Mouse (Mus musculus): ENCODE data around the gene Rcsd1. TPM values are rescaled to one million over a fixed set of nuclear protein-coding genes. Genes with fewer than 3 reads are reported as not detected.

Rcsd1 gene
- total and polyA plus RNA-seq, 3 experiments: 22.7 to 81.1 (median 35.7) TPM

DNA sequence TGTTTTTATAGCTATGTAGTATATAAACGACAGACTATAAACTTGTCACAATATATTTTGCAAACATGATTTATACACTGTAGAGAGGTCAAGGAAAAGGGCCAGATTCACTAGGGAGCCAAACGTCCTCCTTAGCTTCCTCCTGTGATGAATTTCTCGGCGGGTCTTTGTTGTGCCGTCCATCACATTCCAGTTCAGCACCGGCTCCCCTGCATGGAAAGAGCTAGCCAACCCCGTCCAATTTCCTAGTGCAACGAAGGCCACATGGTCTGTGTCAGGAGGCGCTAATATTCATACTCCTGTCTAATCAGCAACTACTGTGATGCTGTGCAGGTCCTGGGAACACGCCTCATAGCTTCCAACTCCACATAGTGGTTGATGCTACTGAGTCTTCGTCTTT is 38.5 kb upstream of the Rcsd1 start:
- Histone ChIP-seq H3K9ac (ENCODE audit: insufficient read depth, low read depth) (no peak overlapping the region), H3K4me3 (replicated peaks in 1 of 3; ENCODE audit: low read depth in 2 of 3, low read length in 2 of 3, poor library complexity in 1 of 3) (no peak overlapping the region), H3K4me1 (ENCODE audit: control insufficient read depth in 1 of 2, insufficient read depth in 2 of 2) (peaks cover 0 to 10% of the 10 kb centered on the region in 2 experiments; a peak in 1 of 4 replicates), H3K79me2 (replicated peaks; ENCODE audit: control insufficient read depth, extremely low read depth, insufficient read depth, poor library complexity, severe bottlenecking) (no peaks in the 10 kb centered on the region), H3K9me3 (replicated peaks; ENCODE audit: low read length) (no peaks in the 10 kb centered on the region), H3K36me3 (replicated peaks in 1 of 2; ENCODE audit: control insufficient read depth in 1 of 2, insufficient read depth in 1 of 2, low read length in 1 of 2) (no peaks in the 10 kb centered on the region), H3K27ac (ENCODE audit: insufficient read depth, low read depth) (no peak overlapping the region), H3K4me2 (ENCODE audit: insufficient read depth, low read depth, poor library complexity, severe bottlenecking) (no peak overlapping the region), H3K27me3 (replicated peaks) (no peaks in the 10 kb centered on the region)
- dilution Hi-C loops (cut with MboI; ENCODE audit: extremely low pct_ligation_motif_present, extremely low pct_unique_long_range_greater_than_20kb, low sequenced_read_pairs) (no loop called here), in situ Hi-C loops (cut with MboI; ENCODE audit: low pct_ligation_motif_present, low pct_unique_long_range_greater_than_20kb, low sequenced_read_pairs) (no loop called here)
- no peak for DNase-seq (ENCODE audit: extremely low read depth)
- TF ChIP-seq IRF4 (IDR thresholded peaks at IDR 0.05; ENCODE audit: low read depth, low read length): no peak
- TF ChIP-seq MAX (IDR thresholded peaks at IDR 0.05; ENCODE audit: low read length): no peak
- no peak for TF ChIP-seq MEF2A (IDR thresholded peaks at IDR 0.05; ENCODE audit: borderline replicate concordance, low read depth, low read length)
- no peak for TF ChIP-seq ELF1 (IDR thresholded peaks at IDR 0.05; ENCODE audit: low read depth, low read length)
- no peak for TF ChIP-seq ZNF384 (IDR thresholded peaks at IDR 0.05; ENCODE audit: low read depth, low read length)
- no peak for TF ChIP-seq NRF1 (IDR thresholded peaks at IDR 0.05; ENCODE audit: low read depth, low read length)
- no peak for TF ChIP-seq MAZ (IDR thresholded peaks at IDR 0.05; ENCODE audit: low read depth, low read length)
- no peak for TF ChIP-seq CTCF (conservative IDR thresholded peaks at IDR 0.05 in 1 of 2, IDR thresholded peaks at IDR 0.05 in 1 of 2; ENCODE audit: low read depth in 2 of 2, low read length in 2 of 2)
- no peak for TF ChIP-seq RCOR1 (conservative IDR thresholded peaks at IDR 0.05; ENCODE audit: low read depth, low read length)
- no peak for TF ChIP-seq HCFC1 (IDR thresholded peaks at IDR 0.05; ENCODE audit: low read depth, low read length)
- TF ChIP-seq USF1 (IDR thresholded peaks at IDR 0.05; ENCODE audit: low read depth, low read length): no peak
- TF ChIP-seq UBTF (IDR thresholded peaks at IDR 0.05; ENCODE audit: low read depth, low read length): no peak
- no peak for TF ChIP-seq TCF12 (IDR thresholded peaks at IDR 0.05; ENCODE audit: low read depth, low read length)
- TF ChIP-seq MYC (IDR thresholded peaks at IDR 0.05; ENCODE audit: low read depth, low read length): no peak
- no peak for TF ChIP-seq MAFK (IDR thresholded peaks at IDR 0.05; ENCODE audit: insufficient replicate concordance, low read length)
- no peak for TF ChIP-seq BHLHE40 (IDR thresholded peaks at IDR 0.05; ENCODE audit: low read depth, low read length)
- no peak for TF ChIP-seq SIN3A (IDR thresholded peaks at IDR 0.05; ENCODE audit: low read length)
- TF ChIP-seq ZMIZ1 (IDR thresholded peaks at IDR 0.05; ENCODE audit: low read depth, low read length): no peak

DNA sequence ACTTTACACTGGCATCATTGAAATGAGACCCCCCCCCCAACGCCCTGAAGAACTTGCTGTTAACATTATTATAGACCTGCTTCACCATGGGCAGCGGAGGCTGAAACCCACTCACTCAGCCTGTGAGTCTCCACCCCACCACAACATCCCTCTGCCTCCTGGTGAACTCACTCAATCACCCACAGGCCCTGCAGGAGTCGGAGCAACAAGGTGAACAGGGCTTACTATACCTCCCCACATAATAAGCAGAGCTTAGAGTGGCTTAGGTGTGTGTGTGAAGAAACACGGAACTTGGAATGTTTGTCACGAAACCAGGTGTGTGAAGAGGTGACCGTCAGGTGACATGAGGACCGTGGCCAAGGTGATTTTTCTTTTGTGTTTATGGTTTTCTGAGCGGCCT is 32.4 kb upstream of the Rcsd1 start:
- in situ Hi-C loops (cut with MboI; ENCODE audit: low pct_ligation_motif_present, low pct_unique_long_range_greater_than_20kb, low sequenced_read_pairs): no loop called here
- dilution Hi-C loops (cut with MboI; ENCODE audit: extremely low pct_ligation_motif_present, extremely low pct_unique_long_range_greater_than_20kb, low sequenced_read_pairs): no loop called here

More for the DNA sequence above, 32.4 kb upstream of the Rcsd1 start:
- TF ChIP-seq POLR2A (IDR thresholded peaks at IDR 0.05; ENCODE audit: low read depth, low read length) (no peak), MXI1 (IDR thresholded peaks at IDR 0.05; ENCODE audit: low read depth, low read length) (no peak), MEF2A (IDR thresholded peaks at IDR 0.05; ENCODE audit: borderline replicate concordance, low read depth, low read length) (no peak), CTCF (conservative IDR thresholded peaks at IDR 0.05 in 1 of 2, IDR thresholded peaks at IDR 0.05 in 1 of 2; ENCODE audit: low read depth in 2 of 2, low read length in 2 of 2) (no peak), IRF4 (IDR thresholded peaks at IDR 0.05; ENCODE audit: low read depth, low read length) (no peak), BHLHE40 (IDR thresholded peaks at IDR 0.05; ENCODE audit: low read depth, low read length) (no peak), NRF1 (IDR thresholded peaks at IDR 0.05; ENCODE audit: low read depth, low read length) (no peak), EP300 (IDR thresholded peaks at IDR 0.05; ENCODE audit: low read length) (no peak), HCFC1 (IDR thresholded peaks at IDR 0.05; ENCODE audit: low read depth, low read length) (no peak), ZMIZ1 (IDR thresholded peaks at IDR 0.05; ENCODE audit: low read depth, low read length) (no peak), UBTF (IDR thresholded peaks at IDR 0.05; ENCODE audit: low read depth, low read length) (no peak), MYC (IDR thresholded peaks at IDR 0.05; ENCODE audit: low read depth, low read length) (no peak), KAT2A (IDR thresholded peaks at IDR 0.05; ENCODE audit: insufficient replicate concordance, low read length) (no peak), MAFK (IDR thresholded peaks at IDR 0.05; ENCODE audit: insufficient replicate concordance, low read length) (no peak)
- Histone ChIP-seq H3K9me3 (replicated peaks; ENCODE audit: low read length) (no peaks in the 10 kb centered on the region), H3K4me3 (replicated peaks in 1 of 3; ENCODE audit: low read depth in 2 of 3, low read length in 2 of 3, poor library complexity in 1 of 3) (no peak overlapping the region), H3K9ac (ENCODE audit: insufficient read depth, low read depth) (no peak overlapping the region), H3K27me3 (replicated peaks) (no peaks in the 10 kb centered on the region), H3K36me3 (replicated peaks in 1 of 2; ENCODE audit: control insufficient read depth in 1 of 2, insufficient read depth in 1 of 2, low read length in 1 of 2) (no peaks in the 10 kb centered on the region), H3K4me2 (ENCODE audit: insufficient read depth, low read depth, poor library complexity, severe bottlenecking) (no peak overlapping the region), H3K4me1 (ENCODE audit: control insufficient read depth in 1 of 2, insufficient read depth in 2 of 2) (no peaks in the 10 kb centered on the region), H3K79me2 (replicated peaks; ENCODE audit: control insufficient read depth, extremely low read depth, insufficient read depth, poor library complexity, severe bottlenecking) (no peaks in the 10 kb centered on the region), H3K27ac (ENCODE audit: insufficient read depth, low read depth) (no peak overlapping the region)
- DNase-seq (ENCODE audit: extremely low read depth): no peak
